Mouse (Mus musculus) kidney, postnatal 0 days (tissue): ENCODE measurements at regions not wholly inside any gene's neighbourhood (a gene's known extent, or its start where the extent isn't known, plus 50 kb on each side); places are given as distances from the start of the nearest gene placed in this dataset.
A peak's percentile ranks its signal among the peaks of the same experiment; 100 is the strongest.

ENCODE experiments used
- ATAC-seq: fragments of 200-750 bp; cut with Nextera tagmentation; replicated peaks from 2 replicates; pipeline ENCODE4 v1.8.0; 2017; ENCODE audit warnings: low read depth, moderate number of reproducible peaks, moderate TSS enrichment, moderate library complexity; ENCODE audit not compliant: low FRiP score
- DNase-seq: peaks from one replicate; pipeline ENCODE4 v3.0.0-alpha.2; 2016; ENCODE audit warnings: low spot score
- H3K27ac ChIP-seq: fragments of 300-500 bp; sonication (generic); 2 replicates; pipeline ENCODE4 v1.5.1; 2014; ENCODE audit warnings: mild to moderate bottlenecking
- H3K27me3 ChIP-seq: fragments of 300-500 bp; sonication (generic); 2 replicates; pipeline ENCODE4 v1.6.1; 2014; ENCODE audit warnings: low read length, mixed read lengths; ENCODE audit not compliant: insufficient read depth
- H3K36me3 ChIP-seq: fragments of 300-500 bp; sonication (generic); 2 replicates; pipeline ENCODE4 v1.6.1; 2014; ENCODE audit warnings: low read length, mixed read lengths; ENCODE audit not compliant: insufficient read depth
- H3K4me1 ChIP-seq: fragments of 300-500 bp; sonication (generic); replicated peaks from 2 replicates; pipeline ENCODE4 v1.6.1; 2014; ENCODE audit warnings: antibody characterized with exemption, low read length, mixed read lengths; ENCODE audit not compliant: insufficient read depth
- H3K4me2 ChIP-seq: fragments of 300-500 bp; sonication (generic); 2 replicates; pipeline ENCODE4 v1.6.1; 2014; ENCODE audit warnings: mild to moderate bottlenecking, low read length, moderate library complexity, mixed read lengths
- H3K4me3 ChIP-seq: fragments of 300-500 bp; sonication (generic); replicated peaks from 2 replicates; pipeline ENCODE4 v1.5.1; 2014; ENCODE audit warnings: low read depth, low read length
- H3K9ac ChIP-seq: fragments of 300-500 bp; sonication (generic); 2 replicates; pipeline ENCODE4 v1.6.1; 2014; ENCODE audit warnings: low read depth, low read length
- H3K9me3 ChIP-seq: fragments of 300-500 bp; sonication (generic); replicated peaks from 2 replicates; pipeline ENCODE4 v1.6.1; 2016; ENCODE audit warnings: low read length, inconsistent platforms, mixed read lengths
- CTCF ChIP-seq: IDR thresholded peaks from 2 replicates; pipeline ENCODE4 v1.5.1; 2016; ENCODE audit warnings: antibody characterized with exemption, low read depth, mild to moderate bottlenecking, moderate library complexity
- whole genome bisulfite sequencing: fragments of 180-500 bp; shearing (Covaris S2); extraction: QIAGEN DNeasy Blood & Tissue Kit; methylation state at CpG from one replicate; pipeline ENCODE4 v1.1.7; 2014; 5-methylcytosine and 5-hydroxymethylcytosine counted together

- no peak overlapping the region for H3K27ac ChIP-seq
- WGBS, result 64% methylated on average over 5 of the region's 5 CpGs
- no peak overlapping the region for H3K4me2 ChIP-seq
- no peak overlapping the region for H3K4me3 ChIP-seq
- ATAC-seq (no peak), DNase-seq (no peak)
- no peaks in the 10 kb centered on the region for H3K36me3 ChIP-seq
- no peaks in the 10 kb centered on the region for H3K9me3 ChIP-seq
- no peak overlapping the region for H3K9ac ChIP-seq
- 0 out of 2 replicates have a peak, but pooled peaks cover 4% of the 10 kb centered on the region for H3K4me1 ChIP-seq
- no peak for TF ChIP-seq CTCF
- H3K27me3 ChIP-seq, result no peaks in the 10 kb centered on the region; the same call in 1 of the 2 replicates
These were observed 54.6 kb downstream of the Gm11733 start for GRCm38 (mm10) chr11:117538732-117539131.

- H3K27ac ChIP-seq, result no peak overlapping the region
- 47% methylated on average over 5 of the region's 5 CpGs for WGBS
- no peak for ATAC-seq
These were observed 56.4 kb downstream of the Gm11733 start for GRCm38 (mm10) chr11:117540609-117541008.

GRCm38 (mm10) chr11:117541205-117541884 lies 57.2 kb downstream of the Gm11733 start:
- no peak; the same call in 1 of the 2 replicates for ATAC-seq
- H3K27ac ChIP-seq, result no peak overlapping the region
- WGBS, result 9% methylated on average over 6 of the region's 6 CpGs

More at GRCm38 (mm10) chr11:117540609-117541008, 56.4 kb downstream of the Gm11733 start:
- Histone ChIP-seq H3K27me3 (no peaks in the 10 kb centered on the region; the same call in 1 of the 2 replicates), H3K9ac (no peak overlapping the region), H3K36me3 (no peaks in the 10 kb centered on the region), H3K4me2 (no peak overlapping the region), H3K4me1 (0 out of 2 replicates have a peak, but pooled peaks cover 4% of the 10 kb centered on the region), H3K4me3 (no peak overlapping the region), H3K9me3 (no peaks in the 10 kb centered on the region)
- no peak for TF ChIP-seq CTCF
- no peak for DNase-seq

GRCm38 (mm10) chr11:117543191-117543590 lies 59.0 kb downstream of the Gm11733 start:
- H3K4me1 ChIP-seq, result 0 out of 2 replicates have a peak, but pooled peaks cover 4% of the 10 kb centered on the region
- no peak overlapping the region for H3K4me3 ChIP-seq
- H3K9ac ChIP-seq, result no peak overlapping the region
- H3K27ac ChIP-seq, result no peak overlapping the region
- no peak for TF ChIP-seq CTCF
- no peaks in the 10 kb centered on the region for H3K36me3 ChIP-seq
- DNase-seq (no peak), ATAC-seq (no peak)
- H3K4me2 ChIP-seq, result no peak overlapping the region
- 34% methylated on average over 6 of the region's 6 CpGs for WGBS
- H3K27me3 ChIP-seq, result no peaks in the 10 kb centered on the region; the same call in 1 of the 2 replicates
- no peaks in the 10 kb centered on the region for H3K9me3 ChIP-seq

More at GRCm38 (mm10) chr11:117541205-117541884, 57.2 kb downstream of the Gm11733 start:
- H3K27me3 ChIP-seq, result no peaks in the 10 kb centered on the region; the same call in 1 of the 2 replicates
- H3K9ac ChIP-seq, result no peak overlapping the region
- DNase-seq, result peak; percentile 61
- H3K4me2 ChIP-seq, result no peak overlapping the region
- H3K36me3 ChIP-seq, result no peaks in the 10 kb centered on the region
- H3K9me3 ChIP-seq, result no peaks in the 10 kb centered on the region
- no peak for TF ChIP-seq CTCF
- H3K4me3 ChIP-seq, result no peak overlapping the region
- H3K4me1 ChIP-seq, result 0 out of 2 replicates have a peak, but pooled peaks cover 4% of the 10 kb centered on the region

GRCm38 (mm10) chr11:117544507-117544906 lies 60.3 kb downstream of the Gm11733 start:
- ATAC-seq (no peak), DNase-seq (no peak)
- Histone ChIP-seq H3K4me3 (no peak overlapping the region), H3K4me1 (0 out of 2 replicates have a peak, but pooled peaks cover 4% of the 10 kb centered on the region), H3K27me3 (no peaks in the 10 kb centered on the region; the same call in 1 of the 2 replicates), H3K27ac (no peak overlapping the region), H3K9ac (no peak overlapping the region), H3K4me2 (no peak overlapping the region), H3K9me3 (no peaks in the 10 kb centered on the region), H3K36me3 (no peaks in the 10 kb centered on the region)
- WGBS, result 53% methylated on average over 6 of the region's 6 CpGs
- no peak for TF ChIP-seq CTCF

GRCm38 (mm10) chr11:117544926-117545325 lies 60.8 kb downstream of the Gm11733 start:
- Histone ChIP-seq H3K9ac (no peak overlapping the region), H3K4me2 (no peak overlapping the region), H3K9me3 (no peaks in the 10 kb centered on the region), H3K27me3 (no peaks in the 10 kb centered on the region; the same call in 1 of the 2 replicates), H3K27ac (no peak overlapping the region), H3K4me1 (0 out of 2 replicates have a peak, but pooled peaks cover 4% of the 10 kb centered on the region), H3K36me3 (no peaks in the 10 kb centered on the region), H3K4me3 (no peak overlapping the region)
- ATAC-seq (no peak), DNase-seq (no peak)
- WGBS, result 66% methylated on average over 3 of the region's 3 CpGs
- no peak for TF ChIP-seq CTCF
